In the genomic region with DNA sequence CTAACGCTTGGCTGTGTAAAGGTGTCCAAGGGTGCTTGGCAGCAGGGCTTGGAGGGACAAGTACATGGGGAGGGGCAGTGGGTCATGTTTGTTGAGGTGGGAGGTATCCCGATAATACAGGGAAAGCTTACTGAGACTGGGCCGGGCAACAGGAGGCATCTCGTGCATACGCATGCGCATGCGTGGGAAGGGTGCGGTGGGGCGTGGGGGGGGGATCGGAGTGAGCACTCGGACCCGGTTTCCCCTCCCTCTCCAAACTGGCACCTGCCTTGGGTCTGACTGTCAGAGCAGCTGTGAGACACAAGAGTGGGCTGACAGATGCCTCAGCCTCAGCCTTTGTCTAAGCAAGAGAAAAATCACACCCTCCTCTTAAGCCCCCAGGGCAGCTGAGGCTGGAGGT, we compare ENCODE assay signal across 11 mouse cellular contexts. TPM values are rescaled to one million over a fixed set of nuclear protein-coding genes. Genes with fewer than 3 reads are reported as not detected.
DNase-seq lines count a peak whose midpoint lies in the region; ATAC-seq lines count a peak whose summit lies in the region.
"Had no signal": no experiment of that assay in that cellular context is flagged by ENCODE, and none has a peak within 500 bp of the region (broad histone marks: within the 10 kb centered on the region; RNA-seq: fewer than 3 reads in every experiment).

No protein-coding gene starts in this region.

- 62% methylated on average over 12 of the region's 12 CpGs for WGBS in forebrain, embryonic 11.5 days
- 15% methylated on average over 12 of the region's 12 CpGs for WGBS in hindbrain, embryonic 16.5 days
- 31% methylated on average over 12 of the region's 12 CpGs for WGBS in neural tube, embryonic 13.5 days

- H3K4me1 ChIP-seq in forebrain, embryonic 11.5 days (replicated peaks; ENCODE audit: control insufficient read depth, insufficient read depth, low read length), result peaks cover 8% of the 10 kb centered on the region; the same call in 1 of the 2 replicates
- peaks cover 18% of the 10 kb centered on the region for H3K4me1 ChIP-seq in hindbrain, embryonic 16.5 days (ENCODE audit: control insufficient read depth, insufficient read depth, low read depth, low read length)
- H3K4me1 ChIP-seq in neural tube, embryonic 13.5 days (replicated peaks), result peaks cover 49% of the 10 kb centered on the region

- H3K9ac ChIP-seq in forebrain, embryonic 11.5 days (ENCODE audit: low read length), result no peak overlapping the region
- H3K9ac ChIP-seq in hindbrain, embryonic 16.5 days (ENCODE audit: low read depth, low read length), result peak overlapping the region; percentile 43; the same call in 1 of the 2 replicates
- H3K9ac ChIP-seq in neural tube, embryonic 13.5 days, result no peak overlapping the region

- H3K9me3 ChIP-seq in forebrain, embryonic 11.5 days (ENCODE audit: control insufficient read depth, low read length), result no peaks in the 10 kb centered on the region
- H3K9me3 ChIP-seq in hindbrain, embryonic 16.5 days (ENCODE audit: control insufficient read depth, low read length), result no peaks in the 10 kb centered on the region
- H3K9me3 ChIP-seq in neural tube, embryonic 13.5 days, result no peaks in the 10 kb centered on the region

- H3K4me3 ChIP-seq in forebrain, embryonic 11.5 days (ENCODE audit: low read depth, low read length), result no peak overlapping the region
- no peak overlapping the region for H3K4me3 ChIP-seq in hindbrain, embryonic 16.5 days (ENCODE audit: low read length)
- no peak overlapping the region for H3K4me3 ChIP-seq in neural tube, embryonic 13.5 days

- 0 out of 2 replicates have a peak, but pooled peaks have one; percentile 30 for ATAC-seq in forebrain, embryonic 11.5 days (replicated peaks; ENCODE audit: low FRiP score)
- peak; percentile 60 for ATAC-seq in hindbrain, embryonic 16.5 days
- ATAC-seq in neural tube, embryonic 13.5 days (ENCODE audit: low read depth), result no peak

- no peak overlapping the region for H3K4me2 ChIP-seq in forebrain, embryonic 11.5 days (ENCODE audit: low read depth, low read length, severe bottlenecking)
- H3K4me2 ChIP-seq in hindbrain, embryonic 16.5 days (ENCODE audit: low read length), result peak overlapping the region; percentile 39
- H3K4me2 ChIP-seq in neural tube, embryonic 13.5 days, result no peak overlapping the region

- no peak overlapping the region for H3K27ac ChIP-seq in forebrain, embryonic 11.5 days (ENCODE audit: low read depth, low read length)
- peak overlapping the region; percentile 36; the same call in 1 of the 2 replicates for H3K27ac ChIP-seq in hindbrain, embryonic 16.5 days (ENCODE audit: low read depth, low read length)
- peak overlapping the region; percentile 62; the same call in 1 of the 2 replicates for H3K27ac ChIP-seq in neural tube, embryonic 13.5 days (replicated peaks)

- H3K36me3 ChIP-seq in forebrain, embryonic 11.5 days (ENCODE audit: control insufficient read depth, insufficient read depth, low read length), result no peaks in the 10 kb centered on the region
- H3K36me3 ChIP-seq in hindbrain, embryonic 16.5 days (ENCODE audit: control insufficient read depth, insufficient read depth, low read length), result no peaks in the 10 kb centered on the region
- no peaks in the 10 kb centered on the region for H3K36me3 ChIP-seq in neural tube, embryonic 13.5 days

- H3K27me3 ChIP-seq in forebrain, embryonic 11.5 days (ENCODE audit: control insufficient read depth, insufficient read depth, low read length), result no peaks in the 10 kb centered on the region
- no peaks in the 10 kb centered on the region for H3K27me3 ChIP-seq in hindbrain, embryonic 16.5 days (replicated peaks; ENCODE audit: control insufficient read depth, insufficient read depth, low read length)
- H3K27me3 ChIP-seq in neural tube, embryonic 13.5 days, result peaks cover 6% of the 10 kb centered on the region

- DNase-seq in retina, postnatal 1 day, result peak; percentile 72
- no peak for DNase-seq in retina, embryonic 14.5 days (ENCODE audit: low spot score)
- peak; percentile 62 for DNase-seq in forebrain, embryonic 11.5 days (ENCODE audit: low spot score)
- no peak for DNase-seq in frontal cortex, postnatal 36 days (ENCODE audit: low spot score in 2 of 2)
- DNase-seq in adrenal gland, adult 8-10 months, result no peak
- no peak for DNase-seq in heart, postnatal 4 days
- DNase-seq: adrenal gland, postnatal 25 days; kidney, postnatal 36 days; lung, adult 2 months had no signal

RNA-seq across cellular contexts. Expression of gene Lhx1, which starts 45.1 kb away (rescaled TPM):
- 9.4 and 10.9 TPM in 2 replicates for polyA plus RNA-seq in forebrain, embryonic 11.5 days (2014; fragmentation: Nextera tagmentation; extraction: Ambion mirVana)
- 35.9 and 43.0 TPM in 2 replicates for polyA plus RNA-seq in hindbrain, embryonic 16.5 days (2015; fragmentation: Nextera tagmentation; extraction: Ambion mirVana)
- 50.0 and 58.8 TPM in 2 replicates for polyA plus RNA-seq in neural tube, embryonic 13.5 days (2015; fragmentation: Nextera tagmentation; extraction: Ambion mirVana)
- under 1 TPM in 1 of 4 experiments, not detected in 3; 0.52 TPM for total RNA-seq in adrenal gland, adult 8-10 months (2022)
- not detected for total RNA-seq in heart, postnatal 4 days (2021)
- total RNA-seq: adrenal gland, postnatal 25 days had no signal
- polyA plus RNA-seq: lung, adult 2 months had no signal

RNA-seq across cellular contexts. Expression of gene Aatf, which starts 57.1 kb away (rescaled TPM):
- polyA plus RNA-seq in forebrain, embryonic 11.5 days (2014; fragmentation: Nextera tagmentation; extraction: Ambion mirVana), result 53.6 and 54.8 TPM in 2 replicates
- 51.0 and 52.1 TPM in 2 replicates for polyA plus RNA-seq in hindbrain, embryonic 16.5 days (2015; fragmentation: Nextera tagmentation; extraction: Ambion mirVana)
- 50.0 and 51.7 TPM in 2 replicates for polyA plus RNA-seq in neural tube, embryonic 13.5 days (2015; fragmentation: Nextera tagmentation; extraction: Ambion mirVana)
- 10 to 100 TPM; 23.8 to 27.9 (median 24.0) TPM for total RNA-seq in adrenal gland, adult 8-10 months (2022)
- 10 to 100 TPM; 15.2 to 18.8 TPM for total RNA-seq in heart, postnatal 4 days (2021)

Comparison
In these comparisons a context has a peak if more than half of its experiments do, and no peak if none do; other contexts are left out.
1. DNase-seq: peak in retina, postnatal 1 day (single experiment) and forebrain, embryonic 11.5 days (single experiment); none in retina, embryonic 14.5 days (single experiment), frontal cortex, postnatal 36 days (0 of 2), adrenal gland, adult 8-10 months (single experiment) and heart, postnatal 4 days (single experiment).